Mouse (Mus musculus): ENCODE measurements around the gene Gnb2.

DNA sequence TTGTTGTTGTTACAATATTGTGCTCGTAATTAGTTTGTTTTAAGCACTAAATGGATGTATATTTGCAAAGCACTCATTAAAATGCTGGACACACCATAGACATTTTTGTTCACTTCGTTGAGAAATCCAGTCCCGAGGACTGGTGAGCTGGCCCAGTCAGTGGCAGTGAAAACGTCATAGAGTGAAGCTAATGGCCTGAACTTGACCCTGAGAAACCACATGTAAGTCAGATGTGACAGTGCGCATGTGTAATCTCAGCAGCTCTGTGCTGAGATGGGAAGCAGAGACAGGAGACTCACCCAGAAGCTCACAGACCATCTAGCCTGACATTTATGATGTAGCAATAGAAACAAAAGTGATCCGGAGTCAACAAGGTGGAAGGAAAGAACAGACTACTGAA lies 11.6 kb upstream of the Gnb2 start:
- TF ChIP-seq CTCF (IDR thresholded peaks at IDR 0.05; ENCODE audit: extremely low read depth, insufficient read length, insufficient replicate concordance, low read depth, low read length), result no peak
- no peak for TF ChIP-seq POLR2A (IDR thresholded peaks at IDR 0.05; ENCODE audit: low read depth, low read length)
